Mouse (Mus musculus) heart, adult 2 months (tissue): ENCODE measurements around the gene Slc25a4.

Experiments
- CTCF ChIP-seq: fragments of 200-600 bp; IDR thresholded peaks from 2 replicates; pipeline ENCODE4 v1.8.1; 2022; ENCODE audit warnings: antibody characterized with exemption, mild to moderate bottlenecking, moderate library complexity
- EP300 ChIP-seq: fragments of 200-500 bp; IDR thresholded peaks from 2 replicates; pipeline ENCODE4 v1.6.1; 2011; ENCODE audit warnings: low read depth, low read length, control low read depth; ENCODE audit not compliant: insufficient read depth
- POLR2A ChIP-seq: fragments of 200-500 bp; IDR thresholded peaks from 2 replicates; pipeline ENCODE4 v1.6.1; 2011; ENCODE audit warnings: mild to moderate bottlenecking, low read depth, low read length, control low read depth; ENCODE audit not compliant: insufficient read depth

DNA sequence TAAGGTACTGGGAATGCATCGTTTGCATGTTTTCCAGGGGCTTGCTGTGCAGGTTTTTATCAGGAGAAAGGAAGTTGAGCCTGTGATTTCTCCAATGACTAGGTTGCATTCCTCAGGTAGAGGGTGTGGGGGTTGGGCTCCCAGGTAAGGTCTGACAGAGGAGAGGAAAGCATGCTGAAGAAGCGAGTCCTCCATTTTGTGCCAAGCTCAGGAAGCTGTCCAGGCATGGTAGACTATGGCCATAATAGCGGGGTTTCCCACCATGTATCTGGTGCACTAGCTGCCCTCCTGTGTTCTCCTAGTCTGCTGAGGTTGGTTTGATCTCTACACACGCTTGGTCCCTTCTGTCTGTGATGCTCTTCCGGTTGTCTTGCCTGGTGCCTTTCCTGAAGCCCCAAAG, 13.4 kb downstream of the Slc25a4 start:
- no peak for TF ChIP-seq POLR2A
- TF ChIP-seq CTCF, result no peak
- no peak for TF ChIP-seq EP300
